Mouse (Mus musculus) intestine, postnatal 0 days (tissue): ENCODE measurements around the gene Gm21885. TPM values are rescaled to one million over a fixed set of nuclear protein-coding genes. Genes with fewer than 3 reads are reported as not detected.

ENCODE experiments used
- ATAC-seq: fragments of 200-750 bp; cut with Nextera tagmentation; 2 replicates; pipeline ENCODE4 v1.8.0; 2017; ENCODE audit warnings: mild to moderate bottlenecking, moderate TSS enrichment, moderate library complexity
- H3K27ac ChIP-seq: fragments of 300-500 bp; sonication (generic); 2 replicates; pipeline ENCODE4 v1.5.1; 2014; ENCODE audit warnings: mild to moderate bottlenecking, low read depth, low read length, moderate library complexity
- H3K27me3 ChIP-seq: fragments of 300-500 bp; sonication (generic); replicated peaks from 2 replicates; pipeline ENCODE4 v1.6.1; 2014; ENCODE audit warnings: low read length, mixed read lengths; ENCODE audit not compliant: control insufficient read depth, insufficient read depth
- H3K36me3 ChIP-seq: fragments of 300-500 bp; sonication (generic); 2 replicates; pipeline ENCODE4 v1.6.1; 2014; ENCODE audit warnings: mild to moderate bottlenecking, moderate library complexity; ENCODE audit not compliant: control insufficient read depth, insufficient read depth
- H3K4me1 ChIP-seq: fragments of 300-500 bp; sonication (generic); replicated peaks from 2 replicates; pipeline ENCODE4 v1.6.1; 2014; ENCODE audit warnings: antibody characterized with exemption, low read length, mixed read lengths; ENCODE audit not compliant: control insufficient read depth, insufficient read depth
- H3K4me2 ChIP-seq: fragments of 300-500 bp; sonication (generic); replicated peaks from 2 replicates; pipeline ENCODE4 v1.6.1; 2014; ENCODE audit warnings: low read depth, mild to moderate bottlenecking, moderate library complexity
- H3K4me3 ChIP-seq: fragments of 300-500 bp; sonication (generic); 2 replicates; pipeline ENCODE4 v1.5.1; 2014; ENCODE audit warnings: low read depth, low read length
- H3K9ac ChIP-seq: fragments of 300-500 bp; sonication (generic); 2 replicates; pipeline ENCODE4 v1.6.1; 2014; ENCODE audit warnings: mild to moderate bottlenecking, low read depth, low read length
- H3K9me3 ChIP-seq: fragments of 300-500 bp; sonication (generic); 2 replicates; pipeline ENCODE4 v1.6.1; 2016; ENCODE audit warnings: mixed run types; ENCODE audit not compliant: control insufficient read depth
- CTCF ChIP-seq: sonication (generic); IDR thresholded peaks from 2 replicates; pipeline ENCODE4 v1.5.1; 2016; ENCODE audit warnings: low read depth, mild to moderate bottlenecking, control low read depth, antibody characterized with exemption, moderate library complexity
- whole genome bisulfite sequencing: fragments of 180-500 bp; shearing (Covaris S2); extraction: QIAGEN DNeasy Blood & Tissue Kit; methylation state at CpG from one replicate; pipeline ENCODE4 v1.1.7; 2014; 5-methylcytosine and 5-hydroxymethylcytosine counted together
- polyA plus RNA-seq: library from polyadenylated mRNA; unstranded; fragments of >200 nt; fragmentation: Nextera tagmentation; extraction: Ambion mirVana; gene quantifications from 2 replicates; pipeline ENCODE4 v1.2.1, GENCODE M21; 2015

The Gm21885 gene
- polyA plus RNA-seq, 1 experiment from 2014 or later: 92.5 TPM

GRCm38 (mm10) chr11:94274206-94274867, 7.3 kb upstream of the Gm21885 start:
- Histone ChIP-seq H3K27me3 (no peaks in the 10 kb centered on the region), H3K27ac (peak overlapping the region; percentile 94), H3K4me3 (no peak overlapping the region), H3K9ac (peak overlapping the region; percentile 4; the same call in 1 of the 2 replicates), H3K36me3 (no peaks in the 10 kb centered on the region), H3K4me1 (0 out of 2 replicates have a peak, but pooled peaks cover 7% of the 10 kb centered on the region), H3K9me3 (no peaks in the 10 kb centered on the region), H3K4me2 (no peak overlapping the region)
- 49% methylated on average over 10 of the region's 10 CpGs for WGBS
- peak; percentile 79 for ATAC-seq
- no peak for TF ChIP-seq CTCF

- H3K4me3 ChIP-seq: no peak overlapping the region
- H3K36me3 ChIP-seq: no peaks in the 10 kb centered on the region
- TF ChIP-seq CTCF: no peak
- H3K9me3 ChIP-seq: no peaks in the 10 kb centered on the region
- peak overlapping the region; percentile 94; the same call in 1 of the 2 replicates for H3K27ac ChIP-seq
- H3K9ac ChIP-seq: no peak overlapping the region
- 0 out of 2 replicates have a peak, but pooled peaks cover 7% of the 10 kb centered on the region for H3K4me1 ChIP-seq
- H3K27me3 ChIP-seq: no peaks in the 10 kb centered on the region
- WGBS: 68% methylated on average over 7 of the region's 7 CpGs
- no peak overlapping the region for H3K4me2 ChIP-seq
- ATAC-seq: no peak
Observed at GRCm38 (mm10) chr11:94275226-94275625, 6.4 kb upstream of the Gm21885 start.

- Histone ChIP-seq H3K4me3 (no peak overlapping the region), H3K9ac (no peak overlapping the region), H3K4me1 (0 out of 2 replicates have a peak, but pooled peaks cover 7% of the 10 kb centered on the region), H3K4me2 (no peak overlapping the region), H3K9me3 (no peaks in the 10 kb centered on the region), H3K27ac (0 out of 2 replicates have a peak overlapping the region, but pooled peaks have one; percentile 5), H3K36me3 (no peaks in the 10 kb centered on the region), H3K27me3 (no peaks in the 10 kb centered on the region)
- WGBS: 86% methylated on average over 2 of the region's 2 CpGs
- ATAC-seq: no peak
- no peak for TF ChIP-seq CTCF
Observed at GRCm38 (mm10) chr11:94275686-94276085, 6.0 kb upstream of the Gm21885 start.

GRCm38 (mm10) chr11:94276869-94277337, 4.8 kb upstream of the Gm21885 start:
- Histone ChIP-seq H3K36me3 (no peaks in the 10 kb centered on the region), H3K4me1 (0 out of 2 replicates have a peak, but pooled peaks cover 7% of the 10 kb centered on the region), H3K4me3 (peak overlapping the region; percentile 22), H3K9me3 (no peaks in the 10 kb centered on the region), H3K9ac (peak overlapping the region; percentile 35; the same call in 1 of the 2 replicates), H3K27ac (no peak overlapping the region), H3K4me2 (peak overlapping the region; percentile 67), H3K27me3 (no peaks in the 10 kb centered on the region)
- 8% methylated on average over 20 of the region's 20 CpGs for WGBS
- ATAC-seq: no peak
- TF ChIP-seq CTCF: peak; percentile 99

GRCm38 (mm10) chr11:94282291-94282690, 618 bp downstream of the Gm21885 start:
- no peak for TF ChIP-seq CTCF
- Histone ChIP-seq H3K4me2 (peak overlapping the region; percentile 61), H3K9ac (peak overlapping the region; percentile 23), H3K36me3 (peaks cover 24% of the 10 kb centered on the region; the same call in 1 of the 2 replicates), H3K27me3 (no peaks in the 10 kb centered on the region), H3K4me1 (no peaks in the 10 kb centered on the region), H3K27ac (peak overlapping the region; percentile 93), H3K4me3 (peak overlapping the region; percentile 31), H3K9me3 (no peaks in the 10 kb centered on the region)
- 43% methylated on average over 5 of the region's 5 CpGs for WGBS
- ATAC-seq: no peak

- Histone ChIP-seq H3K4me1 (no peaks in the 10 kb centered on the region), H3K27ac (peak overlapping the region; percentile 93), H3K4me2 (peak overlapping the region; percentile 61), H3K9ac (no peak overlapping the region), H3K9me3 (no peaks in the 10 kb centered on the region), H3K27me3 (no peaks in the 10 kb centered on the region), H3K36me3 (peaks cover 35% of the 10 kb centered on the region), H3K4me3 (peak overlapping the region; percentile 31; the same call in 1 of the 2 replicates)
- WGBS: 72% methylated on average over 6 of the region's 6 CpGs
- no peak for ATAC-seq
- TF ChIP-seq CTCF: no peak
Observed at GRCm38 (mm10) chr11:94283536-94284099, 1.9 kb downstream of the Gm21885 start.
